Mouse (Mus musculus): ENCODE results near the gene Zxdb. TPM values are rescaled to one million over a fixed set of nuclear protein-coding genes. Genes with fewer than 3 reads are reported as not detected.
A peak's percentile ranks its signal among the peaks of the same experiment; 100 is the strongest.
"Not testable (repeated sequence)": the region's sequence is repeated elsewhere in the genome, so short reads cannot be mapped to it uniquely, and the experiment has no call there.

The Zxdb gene
- 1 to 10 TPM; 4.6 to 6.4 (median 5.1) TPM for total RNA-seq (2022)

GRCm38 (mm10) chrX:94724192-94724971 lies at the start of gene Zxdb:
Gene Zxdb (plus strand): TSS chrX:94724569.
- DNase-seq (ENCODE audit: low spot score): not testable (repeated sequence)

- peak; percentile 9 for DNase-seq (ENCODE audit: low spot score)
These were observed 49.4 kb upstream of the Zxdb start for GRCm38 (mm10) chrX:94674977-94675376.

- not testable (repeated sequence) for DNase-seq (ENCODE audit: low spot score)
These were observed 42.8 kb upstream of the Zxdb start for GRCm38 (mm10) chrX:94681581-94681980.

GRCm38 (mm10) chrX:94689593-94689992 lies 34.8 kb upstream of the Zxdb start:
- DNase-seq (ENCODE audit: low spot score): not testable (repeated sequence)

GRCm38 (mm10) chrX:94706676-94707075 lies 17.7 kb upstream of the Zxdb start:
- not testable (repeated sequence) for DNase-seq (ENCODE audit: low spot score)

- DNase-seq (ENCODE audit: low spot score): not testable (repeated sequence)
These were observed 14.6 kb upstream of the Zxdb start for GRCm38 (mm10) chrX:94709752-94710151.

GRCm38 (mm10) chrX:94724972-94725569 lies 702 bp downstream of the Zxdb start:
- DNase-seq (ENCODE audit: low spot score): not testable (repeated sequence)

- DNase-seq (ENCODE audit: low spot score): not testable (repeated sequence)
These were observed 1.3 kb downstream of the Zxdb start for GRCm38 (mm10) chrX:94725627-94726083.

- DNase-seq (ENCODE audit: low spot score): no peak
These were observed 7.2 kb downstream of the Zxdb start for GRCm38 (mm10) chrX:94731596-94731995.

- no peak for DNase-seq (ENCODE audit: low spot score)
These were observed 29.4 kb downstream of the Zxdb start for GRCm38 (mm10) chrX:94753733-94754132.

GRCm38 (mm10) chrX:94759959-94760358 lies 35.6 kb downstream of the Zxdb start:
- no peak for DNase-seq (ENCODE audit: low spot score)

GRCm38 (mm10) chrX:94773876-94774275 lies 49.5 kb downstream of the Zxdb start:
- DNase-seq (ENCODE audit: low spot score): no peak

Other genes with a start within 250 kb of the Zxdb start
- gene Maged1, start 182.4 kb upstream of the Zxdb start, total RNA-seq (2022): 100 to 1,000 TPM in 1 of 4 experiments, 10 to 100 TPM in 3; 89.0 to 105 (median 96.4) TPM
- gene Gspt2, start 88.5 kb upstream of the Zxdb start, total RNA-seq (2022): under 1 TPM; 0.28 to 0.87 (median 0.56) TPM